Mouse (Mus musculus) adrenal gland, postnatal 0 days (tissue): ENCODE results near the gene Ola1. TPM values are rescaled to one million over a fixed set of nuclear protein-coding genes. Genes with fewer than 3 reads are reported as not detected.

Source experiments
- polyA plus RNA-seq: library from polyadenylated mRNA; unstranded; fragments of >200 nt; fragmentation: Nextera tagmentation; extraction: Ambion mirVana; gene quantifications from 2 replicates; pipeline ENCODE4 v1.2.1, GENCODE M21; 2015

The Ola1 gene
- 35.9 and 42.9 TPM in 2 replicates for polyA plus RNA-seq

GRCm38 (mm10) chr2:73218913-73219312 is at the start of gene Ola1:
Gene Ola1, minus strand, starts transcription at chr2:73218924.

Other genes with a start within 250 kb of the Ola1 start
- 32.1 and 37.2 TPM in 2 replicates for gene Sp3, start 238.5 kb downstream of the Ola1 start, polyA plus RNA-seq
- gene Gm11084, start 232.2 kb downstream of the Ola1 start, polyA plus RNA-seq, result not detected in 2 replicates
- not detected in 2 replicates for gene Sp9, start 53.0 kb upstream of the Ola1 start, polyA plus RNA-seq
- gene Scrn3, start 93.7 kb upstream of the Ola1 start, polyA plus RNA-seq, result 12.0 and 21.3 TPM in 2 replicates
- gene Cir1, start 93.8 kb upstream of the Ola1 start, polyA plus RNA-seq, result 37.8 and 48.7 TPM in 2 replicates
- 6.0 and 7.2 TPM in 2 replicates for gene Gpr155, start 167.6 kb upstream of the Ola1 start, polyA plus RNA-seq